Mouse (Mus musculus): ENCODE results near the gene Sptb.

The Sptb gene

DNA sequence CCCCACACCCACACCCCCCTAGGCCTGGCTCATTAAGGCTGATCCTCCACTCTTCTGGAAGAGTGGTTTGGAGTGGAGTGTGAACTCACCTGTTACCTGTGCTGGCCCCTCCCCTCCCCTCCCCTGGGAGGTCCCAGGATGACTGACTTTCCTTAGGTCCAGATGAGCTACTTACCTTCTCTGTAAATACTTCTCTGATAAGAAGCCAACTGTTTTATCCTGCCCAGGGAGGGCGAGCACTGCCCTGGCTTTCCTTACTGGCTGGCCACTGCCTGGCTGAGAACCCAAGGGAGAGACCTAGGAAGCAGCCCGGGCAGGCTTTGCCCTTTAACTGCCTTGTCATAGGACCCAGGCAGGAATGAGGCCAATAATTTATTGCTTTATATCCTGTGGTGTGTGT lies 131.9 kb downstream of the Sptb start:
- TF ChIP-seq GATA4 (IDR thresholded peaks at IDR 0.05; ENCODE audit: insufficient replicate concordance, low read length) = no peak

DNA sequence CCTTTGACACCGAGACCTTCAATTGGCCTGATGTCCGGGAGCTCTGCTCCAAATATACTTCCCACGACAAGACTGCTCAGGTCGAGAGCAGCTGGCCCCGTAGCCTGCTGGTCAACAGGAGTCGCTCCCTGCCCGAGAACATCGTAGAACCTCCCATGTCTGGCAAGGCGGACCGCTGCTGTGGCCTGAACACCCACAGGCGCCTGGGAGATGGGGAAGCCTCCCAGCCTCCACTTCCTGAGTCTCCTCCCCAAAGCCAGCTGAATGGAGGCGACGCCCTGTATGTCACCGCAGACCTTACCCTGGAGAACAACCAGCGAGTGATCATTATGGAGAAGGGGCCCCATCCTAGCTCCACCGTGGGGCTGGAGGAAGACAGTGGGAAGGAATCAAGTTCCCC lies 132.5 kb downstream of the Sptb start:
- TF ChIP-seq GATA4 (IDR thresholded peaks at IDR 0.05; ENCODE audit: insufficient replicate concordance, low read length) = no peak

DNA sequence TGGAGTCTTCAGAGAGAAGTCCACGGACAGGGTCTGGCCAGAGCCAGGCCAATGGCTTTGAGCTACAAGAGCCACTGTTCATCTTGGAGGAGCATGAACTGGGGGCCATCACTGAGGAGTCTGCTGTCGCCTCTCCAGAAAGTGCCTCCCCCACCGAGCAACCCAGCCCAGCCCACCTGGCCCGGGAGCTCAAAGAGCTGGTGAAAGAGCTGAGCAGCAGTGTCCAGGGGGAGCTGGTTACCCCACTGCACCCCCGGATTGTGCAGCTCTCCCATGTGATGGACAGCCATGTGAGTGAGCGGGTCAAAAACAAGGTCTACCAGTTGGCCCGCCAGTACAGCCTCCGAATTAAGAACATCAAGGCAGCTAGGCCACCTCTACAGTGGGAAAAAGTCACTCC lies 133.5 kb downstream of the Sptb start:
- TF ChIP-seq GATA4 (IDR thresholded peaks at IDR 0.05; ENCODE audit: insufficient replicate concordance, low read length) = no peak

DNA sequence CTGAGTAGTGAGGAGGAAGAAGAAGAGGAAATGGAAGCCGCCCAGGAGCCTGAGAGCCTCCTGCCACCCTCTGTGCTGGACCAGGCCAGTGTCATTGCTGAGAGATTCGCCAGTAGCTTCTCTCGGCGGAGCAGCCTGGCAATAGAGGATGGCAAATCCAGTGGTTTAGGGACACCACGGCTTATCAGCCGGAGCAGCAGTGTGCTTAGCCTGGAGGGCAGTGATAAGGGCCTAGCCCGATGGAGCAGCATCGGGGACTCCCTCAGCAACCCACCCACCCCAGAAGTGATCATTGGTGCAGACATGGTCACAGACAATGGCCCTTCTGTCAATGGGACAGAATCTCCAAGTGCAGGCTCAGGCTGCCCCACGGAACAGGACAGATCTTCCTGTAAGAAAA lies 134.3 kb downstream of the Sptb start:
- TF ChIP-seq GATA4 (IDR thresholded peaks at IDR 0.05; ENCODE audit: insufficient replicate concordance, low read length) = no peak

DNA sequence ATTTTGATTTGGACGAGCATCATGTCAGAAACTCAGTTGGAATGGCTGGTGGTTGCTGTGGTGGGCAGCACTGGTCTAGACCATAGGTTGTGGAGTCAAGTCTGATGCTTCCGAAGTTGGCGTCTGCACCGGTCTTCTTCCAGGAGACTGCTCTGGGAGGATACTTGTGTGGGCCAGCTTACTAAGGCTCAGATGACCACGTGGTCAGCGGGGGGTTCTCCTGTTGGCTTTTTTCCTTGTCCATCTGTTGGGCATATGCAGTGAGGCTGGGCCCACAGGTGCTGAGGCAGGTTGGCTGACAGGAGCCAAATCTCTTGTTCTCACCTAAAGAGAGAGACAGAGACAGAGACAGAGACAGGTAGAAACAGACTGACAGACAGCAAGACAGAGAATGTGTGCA lies 135.5 kb downstream of the Sptb start:
- TF ChIP-seq GATA4 (IDR thresholded peaks at IDR 0.05; ENCODE audit: insufficient replicate concordance, low read length) = no peak

DNA sequence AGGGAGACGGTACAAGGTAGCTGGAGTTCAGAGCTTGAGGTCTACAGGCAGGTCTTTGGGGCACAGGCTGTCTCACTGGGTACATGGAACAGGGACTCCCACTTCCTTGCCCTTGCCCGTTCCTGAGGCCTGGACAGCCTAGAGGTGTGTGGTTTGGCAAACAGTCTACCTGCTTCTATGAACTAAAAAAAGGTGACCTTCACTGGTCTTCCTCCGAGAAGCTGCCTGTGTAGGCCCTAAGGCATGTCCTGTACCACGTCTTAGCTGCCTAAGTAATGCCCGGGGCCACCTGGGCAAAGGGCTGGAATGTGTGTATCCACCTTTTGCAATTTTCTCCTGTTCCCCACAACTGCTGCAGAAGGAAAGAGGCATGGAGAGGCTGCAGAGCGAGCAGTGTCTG lies 137.0 kb downstream of the Sptb start:
- TF ChIP-seq GATA4 (IDR thresholded peaks at IDR 0.05; ENCODE audit: insufficient replicate concordance, low read length) = no peak

DNA sequence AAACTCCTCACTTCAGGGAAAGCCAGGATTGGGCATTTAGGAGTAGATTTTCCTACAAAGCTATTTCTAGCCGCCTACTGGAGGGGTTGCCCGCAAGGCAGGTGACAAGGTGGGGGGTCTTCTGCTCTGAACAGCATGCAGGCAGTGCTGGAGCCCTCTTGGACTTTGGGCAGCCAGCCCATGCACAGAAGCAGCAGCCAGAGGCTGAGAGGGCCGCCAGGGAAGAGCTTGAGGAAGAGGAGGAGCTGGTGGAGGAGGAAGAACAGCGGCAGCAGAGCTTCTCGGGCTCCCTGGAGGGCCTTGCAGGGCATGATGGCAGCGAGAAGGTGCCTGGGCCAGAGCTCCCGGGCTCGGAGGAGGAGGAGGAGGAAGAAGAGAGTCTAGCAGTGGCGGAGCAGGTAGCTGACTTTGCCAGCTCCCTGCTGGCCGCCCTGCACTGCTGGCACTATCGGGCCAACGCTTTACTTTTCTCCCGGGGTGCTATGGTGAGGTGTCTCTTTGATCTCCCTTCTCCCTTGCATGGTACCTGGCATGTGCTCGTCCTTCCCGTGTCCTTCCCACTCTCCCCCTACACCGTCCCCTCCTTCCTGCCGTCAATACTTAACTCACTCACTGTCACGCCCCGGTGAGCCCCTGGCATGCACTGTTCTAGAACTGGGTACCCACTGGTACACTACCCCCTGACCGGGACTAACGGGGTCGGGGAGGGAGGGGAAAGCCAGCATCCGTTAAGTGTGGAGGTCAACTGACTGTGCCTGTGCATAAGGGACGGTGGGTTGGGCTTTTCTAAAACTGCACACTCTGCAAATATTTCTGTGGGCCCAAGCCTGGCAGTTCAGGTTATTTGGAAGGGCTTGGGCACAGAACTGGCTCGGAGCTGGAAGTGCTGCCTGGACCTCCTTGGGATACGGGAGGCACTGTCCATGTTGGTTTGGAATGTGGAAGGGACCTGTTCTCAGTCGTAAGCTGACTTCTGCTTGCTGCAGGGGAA lies 137.8 kb downstream of the Sptb start:
- no peak for TF ChIP-seq GATA4 (IDR thresholded peaks at IDR 0.05; ENCODE audit: insufficient replicate concordance, low read length)

DNA sequence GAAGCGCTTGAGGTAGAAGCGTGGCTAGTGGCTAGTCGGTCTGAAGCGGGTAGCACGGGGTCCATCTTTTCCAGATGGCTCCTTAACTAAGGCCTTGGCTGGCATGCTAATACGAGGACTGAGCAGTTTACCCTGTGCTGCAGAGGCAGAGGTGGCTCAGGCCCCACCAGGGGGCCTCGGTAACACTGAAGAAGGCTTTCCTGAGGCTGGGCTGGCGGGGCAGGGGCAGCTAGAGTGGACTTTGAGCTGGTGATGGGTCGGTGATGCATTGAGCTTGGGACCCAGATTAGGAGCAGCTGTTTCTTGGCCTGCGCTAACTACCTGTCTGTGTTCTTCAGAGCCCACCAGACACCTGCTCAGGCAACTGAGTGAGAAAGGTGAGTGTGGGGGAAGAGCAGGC lies 139.1 kb downstream of the Sptb start:
- TF ChIP-seq GATA4 (IDR thresholded peaks at IDR 0.05; ENCODE audit: insufficient replicate concordance, low read length) = no peak

DNA sequence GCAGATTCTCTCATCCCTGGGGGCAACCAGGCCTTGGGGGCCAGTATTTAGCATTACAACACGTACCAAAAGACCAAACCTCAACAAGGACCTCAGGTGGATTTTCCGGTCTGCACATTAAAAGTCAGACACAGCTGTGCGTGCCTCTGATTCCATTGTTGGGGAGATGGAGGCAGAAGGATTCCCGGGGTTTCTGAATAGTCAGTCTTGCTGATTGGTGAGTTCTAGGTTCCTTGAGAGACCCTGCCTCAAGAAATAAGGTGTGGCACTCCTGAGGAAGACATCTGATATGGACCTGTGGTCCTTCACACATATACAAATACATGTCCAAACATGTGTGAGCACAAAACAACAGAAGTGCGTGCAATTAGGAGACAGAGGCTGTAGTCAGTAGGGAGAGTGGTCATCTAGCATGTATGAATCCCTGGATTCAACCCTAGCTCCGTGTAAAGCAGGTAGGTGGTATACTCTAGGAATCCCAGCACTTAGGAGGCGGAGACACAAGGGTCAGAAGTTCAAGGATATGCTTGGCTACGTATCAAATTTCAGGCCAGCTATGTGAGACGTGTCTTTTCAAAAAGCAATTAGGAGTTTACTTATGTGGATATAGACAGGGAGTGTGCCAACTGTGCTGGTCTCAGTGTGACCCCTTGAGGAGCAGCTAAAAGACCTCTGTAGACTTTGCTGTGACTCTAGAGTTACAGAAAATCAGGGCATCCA lies 140.0 kb downstream of the Sptb start:
- no peak for TF ChIP-seq GATA4 (IDR thresholded peaks at IDR 0.05; ENCODE audit: insufficient replicate concordance, low read length)

DNA sequence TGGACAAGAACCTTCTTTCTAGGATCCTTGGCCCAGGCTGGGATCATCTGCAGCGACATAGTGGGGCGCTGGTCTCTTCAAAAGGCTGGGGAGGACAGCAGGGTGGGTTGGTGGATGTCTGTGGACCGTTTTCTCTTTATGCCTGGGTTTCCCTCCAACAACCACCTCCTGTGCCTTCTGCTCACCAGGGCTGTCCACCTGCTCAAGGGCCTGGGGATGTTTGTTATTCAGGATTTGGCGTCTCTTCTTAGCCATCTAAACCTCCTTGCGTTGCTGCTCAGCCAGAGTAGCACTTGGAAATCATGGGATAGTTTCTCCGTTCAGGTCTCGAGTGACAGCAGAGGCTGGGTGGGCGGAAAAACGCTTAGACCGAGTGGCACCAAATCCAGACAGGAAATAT lies 144.1 kb downstream of the Sptb start:
- no peak for TF ChIP-seq GATA4 (IDR thresholded peaks at IDR 0.05; ENCODE audit: insufficient replicate concordance, low read length)

DNA sequence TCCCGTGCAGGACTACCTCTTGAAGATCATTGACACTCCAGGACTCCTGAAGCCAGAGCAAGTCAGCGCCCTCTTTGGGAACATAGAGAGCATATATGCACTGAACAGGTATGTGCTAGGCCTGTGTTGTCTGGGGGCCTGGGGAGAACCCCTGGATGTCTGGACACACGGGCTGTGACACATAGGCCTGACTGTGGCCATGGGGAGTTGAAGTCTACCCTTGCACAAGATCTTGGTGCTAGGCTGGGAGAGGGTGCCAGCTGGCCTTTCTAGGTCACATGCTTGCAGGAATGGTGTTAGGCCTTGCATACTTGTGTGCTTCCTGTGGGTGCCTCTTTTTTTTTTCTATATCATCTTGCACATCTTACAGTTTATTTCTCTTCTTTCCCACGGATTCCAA lies 148.2 kb downstream of the Sptb start:
- TF ChIP-seq GATA4 (IDR thresholded peaks at IDR 0.05; ENCODE audit: insufficient replicate concordance, low read length) = no peak

DNA sequence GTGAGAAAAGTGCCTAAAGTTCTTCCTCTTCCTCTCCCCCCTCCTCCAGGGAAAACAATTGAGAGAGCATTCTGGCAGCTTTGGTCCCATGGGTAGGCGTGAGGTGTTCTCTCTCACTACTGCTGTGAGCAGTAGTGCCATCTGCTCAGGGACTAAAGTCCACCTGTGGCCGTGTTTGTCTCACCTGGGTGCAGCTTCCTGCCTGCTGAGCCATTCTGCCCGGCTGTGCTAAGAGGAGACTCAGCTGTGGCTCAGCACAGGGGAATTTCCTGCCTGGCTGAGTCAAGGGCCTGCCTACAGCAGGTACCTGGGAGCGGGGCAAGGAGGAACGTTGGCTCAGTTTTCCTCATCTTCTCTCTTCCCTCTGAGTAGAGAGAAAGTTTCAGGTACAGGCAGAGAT lies 152.1 kb downstream of the Sptb start:
- no peak for TF ChIP-seq GATA4 (IDR thresholded peaks at IDR 0.05; ENCODE audit: insufficient replicate concordance, low read length)

DNA sequence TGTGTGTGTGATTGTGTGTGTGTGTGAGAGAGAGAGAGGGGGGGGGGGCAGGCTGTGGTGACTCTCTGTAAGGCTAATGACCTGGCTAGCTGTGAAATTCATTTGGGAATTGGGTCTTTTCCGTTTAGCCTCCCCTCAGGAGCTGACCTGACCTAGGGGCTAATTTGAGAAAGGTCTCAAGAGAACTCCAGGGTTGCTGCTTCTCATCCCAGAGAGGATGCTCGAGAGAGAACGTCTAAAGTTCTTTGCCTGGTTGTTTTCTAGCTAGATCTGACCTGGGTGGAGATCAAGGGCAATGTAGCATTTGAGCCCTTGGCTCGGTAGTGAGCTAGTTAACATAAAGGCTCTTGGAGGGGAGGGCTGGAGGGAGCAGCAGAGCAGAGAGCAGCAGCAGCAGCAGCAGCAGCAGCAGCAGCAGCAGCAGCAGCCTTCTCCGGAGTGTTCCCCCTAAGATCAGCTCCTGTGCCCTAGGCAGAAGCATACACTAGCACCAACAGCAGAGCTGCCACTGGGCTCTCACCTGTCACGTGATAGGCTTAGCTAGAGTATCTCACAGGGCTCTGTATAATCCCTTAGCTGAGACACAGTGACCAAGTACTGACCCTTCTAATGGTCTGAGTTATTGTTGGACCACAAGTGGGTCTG lies 153.5 kb downstream of the Sptb start:
- no peak for TF ChIP-seq GATA4 (IDR thresholded peaks at IDR 0.05; ENCODE audit: insufficient replicate concordance, low read length)

DNA sequence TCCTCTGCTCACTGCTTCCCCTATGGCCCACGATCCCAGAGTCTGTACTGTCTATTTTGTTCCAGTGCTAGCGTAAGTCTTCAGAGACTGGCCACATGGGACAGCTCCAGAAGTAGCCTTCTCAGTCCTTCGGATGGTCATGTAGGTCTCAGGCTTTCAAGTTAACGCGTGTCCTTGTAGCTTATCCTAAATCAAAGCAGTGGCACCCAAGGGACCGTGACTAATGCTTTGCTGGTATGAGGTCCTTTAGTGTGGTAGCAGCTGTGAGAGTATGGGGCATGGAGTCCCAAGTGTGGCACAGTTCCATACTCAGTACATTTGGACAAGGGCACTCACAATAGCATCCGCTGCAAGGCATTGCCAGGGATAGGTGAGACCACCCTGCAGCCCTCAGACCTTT lies 154.2 kb downstream of the Sptb start:
- TF ChIP-seq GATA4 (IDR thresholded peaks at IDR 0.05; ENCODE audit: insufficient replicate concordance, low read length) = no peak

DNA sequence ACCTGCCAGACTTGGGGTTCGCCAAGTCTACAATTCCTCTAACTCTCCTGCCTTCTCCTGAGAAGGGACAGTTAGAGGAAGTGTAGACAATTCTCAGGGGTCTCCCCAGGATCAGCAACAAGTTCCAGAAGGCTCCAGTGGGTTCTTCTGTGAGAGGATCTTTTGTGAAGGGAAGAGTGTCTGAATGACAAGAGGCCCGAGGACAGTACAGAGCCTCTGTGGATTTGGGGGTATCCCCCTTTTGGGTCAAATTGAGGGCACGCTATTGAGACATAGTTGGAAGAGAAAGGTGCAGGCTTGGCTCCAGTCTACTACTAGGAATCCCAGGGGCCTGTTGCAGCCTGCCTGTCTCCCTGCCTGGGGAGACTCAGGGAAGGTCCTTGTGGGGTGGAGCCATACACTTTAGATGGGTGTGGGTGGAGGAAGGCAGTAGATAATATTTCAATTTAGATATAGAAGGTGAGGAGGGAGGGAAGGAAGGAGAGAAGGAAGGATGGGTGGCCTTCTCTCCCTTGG lies 155.4 kb downstream of the Sptb start:
- TF ChIP-seq GATA4 (IDR thresholded peaks at IDR 0.05; ENCODE audit: insufficient replicate concordance, low read length) = no peak

DNA sequence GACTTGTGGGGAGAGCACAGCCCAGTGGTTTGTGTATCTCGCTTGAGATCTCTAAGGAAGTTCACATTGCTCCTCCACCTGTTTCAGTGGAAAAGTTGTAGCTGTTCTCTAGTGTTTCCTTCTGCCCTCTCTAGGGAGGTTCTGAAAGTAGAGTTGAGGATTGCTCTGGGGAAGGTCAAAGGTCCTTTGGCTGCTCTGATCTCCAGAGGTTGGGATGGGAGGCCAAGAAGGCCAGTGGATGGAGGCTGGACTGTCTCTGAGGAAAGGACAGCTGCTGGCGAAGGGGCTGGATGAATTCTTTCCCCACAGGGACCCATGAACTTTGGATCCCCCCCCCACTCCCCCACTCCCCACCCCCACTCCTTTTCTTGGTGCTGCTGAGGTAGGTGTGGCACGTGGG lies 156.0 kb downstream of the Sptb start:
- no peak for TF ChIP-seq GATA4 (IDR thresholded peaks at IDR 0.05; ENCODE audit: insufficient replicate concordance, low read length)

Measured in liver, adult (tissue).